Mouse (Mus musculus) urinary bladder, postnatal 0 days (tissue): Measurements from ENCODE around the gene Defb28. TPM values are rescaled to one million over a fixed set of nuclear protein-coding genes. Genes with fewer than 3 reads are reported as not detected.

ENCODE experiments used
- polyA plus RNA-seq: library from polyadenylated mRNA; unstranded; fragments of >200 nt; fragmentation: Nextera tagmentation; extraction: Ambion mirVana; gene quantifications from 2 replicates; pipeline ENCODE4 v1.2.1, GENCODE M21; 2015

Gene Defb28
- polyA plus RNA-seq: not detected in 2 replicates

DNA sequence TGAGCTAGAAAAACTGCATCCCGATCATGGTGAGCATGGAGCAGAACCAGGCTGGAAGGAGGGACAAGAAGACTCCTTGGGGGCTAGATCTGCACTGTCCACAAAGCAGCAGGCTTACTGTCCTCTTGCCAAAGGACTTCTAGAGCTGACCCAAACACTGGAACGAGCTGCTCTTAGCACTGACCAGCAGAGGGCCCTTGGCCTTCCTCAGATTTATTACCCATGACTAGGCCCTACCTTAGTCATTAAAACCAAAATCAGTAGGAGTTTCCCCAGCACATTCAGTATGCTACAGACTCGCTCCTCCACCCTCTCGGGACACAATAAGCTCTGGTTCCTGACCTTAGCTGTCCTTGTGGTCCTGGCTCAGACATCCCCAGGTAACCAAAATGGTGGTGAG lies at the start of gene Defb28:
Defb28 (plus strand) TSS at position 275 of the 400 bp plus-strand sequence.

DNA sequence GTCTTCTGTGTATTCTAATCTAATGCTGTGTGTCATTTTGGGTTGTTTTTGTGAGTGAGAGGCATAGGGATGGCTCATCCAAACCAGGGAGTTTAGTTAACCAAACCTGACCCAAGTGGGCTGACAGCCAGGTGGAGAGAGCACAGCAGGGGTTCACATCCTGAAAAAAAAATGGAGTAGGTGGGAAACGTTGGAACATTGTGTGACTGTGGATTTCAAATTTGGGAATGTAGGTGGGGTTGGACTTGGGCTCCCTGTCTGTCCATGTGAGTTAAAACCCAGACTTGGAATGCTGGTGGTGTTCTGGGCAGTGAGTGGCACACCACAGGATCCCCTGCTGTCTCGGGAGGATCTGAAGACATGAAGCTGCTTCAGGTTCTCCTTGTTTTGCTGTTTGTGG lies 41.3 kb upstream of the Defb28 start, which contains the start of gene Defb20:
Defb20 (plus strand) TSS at position 301 of the 400 bp plus-strand sequence.

DNA sequence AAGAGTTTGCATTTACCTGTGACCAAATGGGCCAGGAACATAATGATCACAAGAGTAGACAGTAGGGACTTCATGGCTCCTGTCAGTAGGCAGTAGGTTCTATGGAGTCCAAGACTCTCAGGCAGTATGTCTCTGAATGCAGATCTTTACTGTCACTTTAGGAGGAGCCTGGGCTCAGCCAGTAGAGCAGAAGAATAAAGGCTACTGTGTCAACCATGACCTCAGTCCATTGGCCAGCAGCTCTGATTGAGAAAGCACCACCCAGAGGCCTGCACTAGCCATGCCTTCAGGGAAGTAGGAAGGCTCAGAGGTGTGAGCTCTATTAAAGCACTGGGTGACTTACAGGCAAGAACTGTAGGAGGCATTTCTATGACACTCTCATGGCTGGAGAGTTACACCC lies 28.0 kb upstream of the Defb28 start, which contains the start of gene Defb22:
Defb22 (minus strand) TSS at position 101 of the 400 bp plus-strand sequence.

DNA sequence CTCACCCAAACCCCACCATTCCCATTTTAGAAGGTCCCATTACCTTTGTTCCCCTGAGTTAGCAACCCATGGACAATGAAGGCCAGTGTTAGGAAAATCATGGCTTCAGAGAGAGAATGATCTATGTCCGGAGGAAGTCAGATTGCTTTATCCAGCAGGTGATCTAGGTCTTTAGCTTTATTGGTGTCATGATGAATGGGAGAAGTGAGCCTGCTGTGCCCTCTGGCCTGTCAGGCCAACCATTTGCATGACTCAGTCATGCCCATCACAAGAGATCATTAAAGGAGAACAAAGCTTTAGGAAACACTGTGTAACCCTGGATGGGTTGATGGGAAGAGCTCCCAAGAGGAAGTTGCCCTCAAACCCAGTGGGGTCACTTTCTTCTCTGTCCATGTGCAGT lies 6.5 kb upstream of the Defb28 start, which contains the start of gene Defb26:
Defb26 (minus strand) TSS at position 101 of the 400 bp plus-strand sequence.

DNA sequence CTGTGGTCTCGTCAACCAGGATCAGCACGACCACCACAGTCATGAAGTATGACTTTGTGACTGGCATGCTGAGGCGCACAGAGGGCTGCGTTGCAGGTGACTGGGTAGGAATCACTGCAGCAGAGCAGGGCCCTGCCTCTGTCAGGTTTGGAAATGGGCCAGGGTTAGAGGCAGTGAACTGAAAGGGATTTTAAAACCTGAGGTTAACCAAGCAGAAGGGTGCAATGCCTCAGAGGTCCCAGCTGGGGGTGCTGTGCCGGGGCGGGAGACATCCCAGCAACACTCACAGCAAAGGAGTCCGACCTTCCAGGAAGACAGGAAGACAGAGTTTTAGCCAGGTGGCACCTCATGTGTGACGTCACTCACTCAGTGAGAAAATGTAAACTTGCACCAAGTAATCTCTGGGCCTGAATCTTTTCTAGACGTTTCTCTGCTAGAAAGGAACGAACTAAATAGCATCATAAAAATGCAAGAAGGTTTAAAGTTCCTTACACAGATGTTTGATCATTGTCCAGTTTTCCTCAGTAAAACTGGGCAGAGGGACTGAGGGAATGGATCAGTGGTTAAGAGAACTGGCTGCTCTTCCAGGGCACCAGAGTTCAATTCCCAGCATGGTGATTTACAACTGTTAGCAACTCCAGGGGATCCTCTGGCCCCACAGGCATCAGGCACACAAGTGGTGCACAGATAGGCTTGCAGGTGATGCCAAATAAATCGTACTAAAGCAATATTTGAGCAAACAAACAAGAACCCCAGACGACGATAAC lies 22.1 kb downstream of the Defb28 start, which contains the start of gene Defb29:
Defb29 (minus strand) TSS at position 155 of the 767 bp plus-strand sequence.

DNA sequence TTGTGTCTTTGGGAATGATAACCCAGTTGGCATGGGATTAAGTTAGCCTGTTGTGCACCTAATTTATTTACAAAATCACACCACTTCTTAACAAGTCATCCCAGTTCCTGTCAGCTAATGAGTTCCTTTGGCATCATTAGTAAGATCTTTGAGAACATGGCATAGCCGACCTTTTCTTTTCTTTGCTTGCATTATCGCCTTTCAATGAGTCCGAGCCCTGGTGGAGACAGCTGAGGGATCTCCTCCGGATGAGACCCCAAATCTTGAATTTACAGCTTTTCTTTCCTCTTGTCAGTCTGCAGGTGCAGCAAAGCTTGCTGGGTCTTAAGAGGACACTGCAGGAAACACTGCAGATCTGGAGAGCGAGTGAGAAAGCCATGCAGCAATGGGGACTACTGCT lies 51.0 kb downstream of the Defb28 start, which contains the start of gene Gm17416:
Gm17416 (plus strand) TSS at position 301 of the 400 bp plus-strand sequence.

Other genes starting within 250 kb of the Defb28 start
- 27.5 and 29.0 TPM in 2 replicates for gene Tbc1d20, start 224.4 kb upstream of the Defb28 start, polyA plus RNA-seq
- gene Rbck1, start 185.6 kb upstream of the Defb28 start, polyA plus RNA-seq: 59.2 and 62.2 TPM in 2 replicates
- gene Trib3, start 174.2 kb upstream of the Defb28 start, polyA plus RNA-seq: 2.9 and 3.7 TPM in 2 replicates
- gene Nrsn2, start 141.6 kb upstream of the Defb28 start, polyA plus RNA-seq: not detected in 2 replicates
- gene Sox12, start 120.2 kb upstream of the Defb28 start, polyA plus RNA-seq: 3.0 and 3.6 TPM in 2 replicates
- gene Zcchc3, start 103.2 kb upstream of the Defb28 start, polyA plus RNA-seq: 13.4 and 15.3 TPM in 2 replicates
- gene 6820408C15Rik, start 102.7 kb upstream of the Defb28 start, polyA plus RNA-seq: 0.60 and 1.4 TPM in 2 replicates
- not detected in 2 replicates for gene Defb23, start 53.6 kb upstream of the Defb28 start, polyA plus RNA-seq
- not detected in 2 replicates for gene Defb20, start 41.2 kb upstream of the Defb28 start, polyA plus RNA-seq
- not detected in 2 replicates for gene Defb22, start 28.1 kb upstream of the Defb28 start, polyA plus RNA-seq
- not detected in 2 replicates for gene Defb26, start 6.6 kb upstream of the Defb28 start, polyA plus RNA-seq
- gene Defb29, start 21.8 kb downstream of the Defb28 start, polyA plus RNA-seq: not detected in 2 replicates
- gene Gm17416, start 51.1 kb downstream of the Defb28 start, polyA plus RNA-seq: not detected in 2 replicates
- not detected in 2 replicates for gene Defb21, start 54.5 kb downstream of the Defb28 start, polyA plus RNA-seq
- gene Defb19, start 62.1 kb downstream of the Defb28 start, polyA plus RNA-seq: not detected in 2 replicates
- not detected in 2 replicates for gene Defb45, start 81.1 kb downstream of the Defb28 start, polyA plus RNA-seq
- gene Defb36, start 86.1 kb downstream of the Defb28 start, polyA plus RNA-seq: not detected in 2 replicates
- gene Defb25, start 104.8 kb downstream of the Defb28 start, polyA plus RNA-seq: 0.74 and 1.2 TPM in 2 replicates
- 9.2 TPM in 2 replicates for gene Rem1, start 108.7 kb downstream of the Defb28 start, polyA plus RNA-seq
- 79.5 and 83.8 TPM in 2 replicates for gene H13, start 151.2 kb downstream of the Defb28 start, polyA plus RNA-seq
- gene Mcts2, start 168.8 kb downstream of the Defb28 start, polyA plus RNA-seq: 33.1 and 33.7 TPM in 2 replicates
- 186 and 218 TPM in 2 replicates for gene Id1, start 218.0 kb downstream of the Defb28 start, polyA plus RNA-seq
- 10.9 and 15.6 TPM in 2 replicates for gene Cox4i2, start 235.9 kb downstream of the Defb28 start, polyA plus RNA-seq